Mouse (Mus musculus): ENCODE measurements around the gene Cldn6.

Cldn6 gene

DNA sequence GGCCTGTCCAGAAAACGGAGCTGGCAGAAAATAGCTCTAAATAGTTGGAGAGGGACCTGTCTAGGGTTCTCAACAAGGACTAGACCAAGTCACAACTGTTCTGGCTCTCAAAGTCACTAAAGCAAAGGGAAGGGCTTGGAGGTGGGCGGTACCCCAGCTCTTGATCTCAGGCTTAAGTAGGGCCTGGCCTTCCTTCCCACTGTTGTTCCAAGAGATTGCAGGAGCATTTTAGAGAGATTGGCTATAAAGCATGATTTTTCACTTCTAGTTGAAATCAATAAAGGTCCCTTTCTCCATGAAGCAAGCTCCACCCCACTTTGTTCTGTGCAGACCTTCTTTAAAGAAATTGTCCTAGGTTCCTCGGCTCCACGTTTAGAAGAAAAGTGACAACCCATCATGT is 46.4 kb downstream of the Cldn6 start:
- DNase-seq, result no peak

DNA sequence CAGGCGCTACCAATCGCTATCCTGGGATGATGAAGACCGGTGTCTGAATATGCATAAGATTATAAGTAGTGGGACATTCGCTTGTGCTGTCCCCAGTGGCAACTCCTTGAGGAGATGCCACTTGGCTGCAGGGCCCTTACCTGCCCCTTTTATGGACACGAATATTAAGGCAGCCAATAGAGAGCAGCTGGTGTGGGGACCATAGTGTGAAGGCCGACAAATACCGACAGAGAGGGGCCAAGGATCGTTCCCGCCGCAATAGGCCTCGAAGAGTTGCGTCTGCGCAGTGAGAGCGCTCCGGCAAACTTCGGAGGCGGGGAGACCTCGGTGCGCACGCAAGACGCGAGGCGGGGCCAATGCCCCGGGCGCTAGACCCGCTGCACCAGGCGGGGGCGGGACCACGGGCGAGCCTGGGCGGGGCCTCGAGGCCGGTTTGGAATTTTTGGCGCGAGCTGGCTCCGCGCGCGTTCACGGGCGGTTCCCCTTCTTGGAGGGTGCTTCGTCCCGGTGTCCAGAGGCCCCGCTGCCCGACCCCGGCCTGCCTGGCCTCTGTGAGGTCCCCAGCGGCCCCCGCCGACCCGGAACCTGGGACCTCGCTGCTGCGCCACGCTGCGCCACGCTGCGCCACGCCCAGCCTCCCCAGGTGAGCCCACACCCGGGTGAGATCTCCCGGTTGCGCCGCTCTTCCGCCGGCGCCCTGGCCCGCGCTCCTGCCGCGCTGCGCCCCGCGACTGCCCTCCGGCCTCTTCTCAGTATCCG is 47.1 kb downstream of the Cldn6 start, which contains the start of gene Pkmyt1:
Gene Pkmyt1, plus strand, starts transcription at position 338 of the 759 bp plus-strand sequence.
- DNase-seq, result peak; percentile 94

- DNase-seq, result peak; percentile 62
These were observed 47.7 kb downstream of the Cldn6 start for GRCm38 (mm10) chr17:23726758-23727142.

- DNase-seq, result no peak
These were observed 51.4 kb downstream of the Cldn6 start for GRCm38 (mm10) chr17:23730441-23730840.

Data from right cerebral cortex, postnatal 14 days (tissue).